ENCODE assay signal across 8 mouse cellular contexts in the genomic region with DNA sequence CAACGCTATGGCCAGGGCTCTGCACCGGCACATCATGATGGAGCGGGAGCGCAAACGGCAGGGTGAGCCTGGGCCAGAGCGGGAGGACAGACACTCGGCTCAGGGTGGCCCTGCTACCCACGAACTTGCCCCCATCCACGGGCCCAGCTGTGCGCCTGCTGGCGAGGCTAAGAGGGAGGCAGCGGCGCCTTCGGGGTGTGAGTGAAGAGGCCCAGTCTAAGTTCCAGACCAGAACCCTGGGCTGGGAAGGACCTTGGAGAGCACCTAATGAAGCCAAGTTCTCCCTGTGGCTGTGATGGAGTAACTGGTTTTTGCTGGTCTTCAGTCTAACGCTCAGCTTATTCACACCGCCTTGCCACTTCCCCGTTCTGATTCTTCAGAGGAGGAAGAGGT. TPM values are rescaled to one million over a fixed set of nuclear protein-coding genes. Genes with fewer than 3 reads are reported as not detected.
DNase-seq lines count a peak whose midpoint lies in the region; ATAC-seq lines count a peak whose summit lies in the region.

No protein-coding gene starts in this region.

- no peak for DNase-seq in lung, postnatal 36 days
- peak; percentile 37 for DNase-seq in embryo, embryonic 11 days
- DNase-seq in intestine, embryonic 14.5 days (ENCODE audit: low spot score): no peak
- no peak for DNase-seq in retina, embryonic 14.5 days (ENCODE audit: low spot score)
- no peak for DNase-seq in gastrocnemius, postnatal 36 days
- DNase-seq in layer of hippocampus, postnatal 10 days (ENCODE audit: low spot score in 2 of 2): no peak

- WGBS in lung, embryonic 15.5 days: 1% methylated on average over 17 of the region's 17 CpGs
- WGBS in intestine, embryonic 14.5 days: 2% methylated on average over 17 of the region's 17 CpGs
- WGBS in midbrain, embryonic 15.5 days: 2% methylated on average over 17 of the region's 17 CpGs

- H3K4me3 ChIP-seq in lung, embryonic 15.5 days: peak overlapping the region; percentile 92
- peak overlapping the region; percentile 85 for H3K4me3 ChIP-seq in intestine, embryonic 14.5 days (ENCODE audit: low read depth, low read length)
- H3K4me3 ChIP-seq in midbrain, embryonic 15.5 days: peak overlapping the region; percentile 89

- H3K4me2 ChIP-seq in lung, embryonic 15.5 days: peak overlapping the region; percentile 87
- peak overlapping the region; percentile 87 for H3K4me2 ChIP-seq in intestine, embryonic 14.5 days (ENCODE audit: low read length)
- H3K4me2 ChIP-seq in midbrain, embryonic 15.5 days: peak overlapping the region; percentile 99

- peak overlapping the region; percentile 94 for H3K9ac ChIP-seq in lung, embryonic 15.5 days
- H3K9ac ChIP-seq in intestine, embryonic 14.5 days (ENCODE audit: low read length): peak overlapping the region; percentile 86
- peak overlapping the region; percentile 89 for H3K9ac ChIP-seq in midbrain, embryonic 15.5 days

- peaks cover 88% of the 10 kb centered on the region for H3K36me3 ChIP-seq in lung, embryonic 15.5 days
- peaks cover 88% of the 10 kb centered on the region for H3K36me3 ChIP-seq in intestine, embryonic 14.5 days (ENCODE audit: control insufficient read depth, insufficient read depth, low read length)
- peaks cover 68% of the 10 kb centered on the region for H3K36me3 ChIP-seq in midbrain, embryonic 15.5 days (replicated peaks)

- peak; percentile 20; the same call in 1 of the 2 replicates for ATAC-seq in lung, embryonic 15.5 days (ENCODE audit: borderline replicate concordance, extremely low read depth, low FRiP score, low TSS enrichment)
- ATAC-seq in intestine, embryonic 14.5 days (replicated peaks; ENCODE audit: low FRiP score, low TSS enrichment, low read depth): no peak; the same call in 1 of the 2 replicates
- ATAC-seq in midbrain, embryonic 15.5 days (replicated peaks): no peak; the same call in 1 of the 2 replicates

- H3K27me3 ChIP-seq in lung, embryonic 15.5 days: no peaks in the 10 kb centered on the region
- no peaks in the 10 kb centered on the region for H3K27me3 ChIP-seq in intestine, embryonic 14.5 days (replicated peaks; ENCODE audit: control insufficient read depth, insufficient read depth, low read length)
- no peaks in the 10 kb centered on the region for H3K27me3 ChIP-seq in midbrain, embryonic 15.5 days (replicated peaks)

- H3K9me3 ChIP-seq in lung, embryonic 15.5 days: no peaks in the 10 kb centered on the region
- no peaks in the 10 kb centered on the region for H3K9me3 ChIP-seq in intestine, embryonic 14.5 days (ENCODE audit: control insufficient read depth, low read length)
- no peaks in the 10 kb centered on the region for H3K9me3 ChIP-seq in midbrain, embryonic 15.5 days

- peaks cover 41% of the 10 kb centered on the region for H3K4me1 ChIP-seq in lung, embryonic 15.5 days
- H3K4me1 ChIP-seq in intestine, embryonic 14.5 days (replicated peaks; ENCODE audit: control insufficient read depth, insufficient read depth, low read length): peaks cover 17% of the 10 kb centered on the region
- peaks cover 37% of the 10 kb centered on the region for H3K4me1 ChIP-seq in midbrain, embryonic 15.5 days

- peak overlapping the region; percentile 91 for H3K27ac ChIP-seq in lung, embryonic 15.5 days
- H3K27ac ChIP-seq in intestine, embryonic 14.5 days (ENCODE audit: low read depth): peak overlapping the region; percentile 84
- peak overlapping the region; percentile 92 for H3K27ac ChIP-seq in midbrain, embryonic 15.5 days

- intact Hi-C loops in gastrocnemius, postnatal 36 days (cut with DNase I): no loop called here

RNA-seq across cellular contexts. Expression of gene Gps2, which starts 0.7 kb away (rescaled TPM):
- polyA plus RNA-seq in lung, embryonic 15.5 days (2015; fragmentation: Nextera tagmentation; extraction: Ambion mirVana): 81.7 and 82.2 TPM in 2 replicates
- 71.2 and 72.3 TPM in 2 replicates for polyA plus RNA-seq in intestine, embryonic 14.5 days (2014; fragmentation: Nextera tagmentation; extraction: Ambion mirVana)
- polyA plus RNA-seq in midbrain, embryonic 15.5 days (2015; fragmentation: Nextera tagmentation; extraction: Ambion mirVana): 77.6 and 86.6 TPM in 2 replicates
- total RNA-seq in gastrocnemius, postnatal 36 days (2021): 10 to 100 TPM; 33.9 to 42.5 TPM
- 10 to 100 TPM; 27.8 to 30.2 TPM for total RNA-seq in layer of hippocampus, postnatal 10 days (2021)

RNA-seq across cellular contexts. Expression of gene Eif5a, which starts 7.4 kb away (rescaled TPM):
- 1,673 and 1,693 TPM in 2 replicates for polyA plus RNA-seq in lung, embryonic 15.5 days (2015; fragmentation: Nextera tagmentation; extraction: Ambion mirVana)
- polyA plus RNA-seq in intestine, embryonic 14.5 days (2014; fragmentation: Nextera tagmentation; extraction: Ambion mirVana): 1,854 and 1,877 TPM in 2 replicates
- 1,022 and 1,040 TPM in 2 replicates for polyA plus RNA-seq in midbrain, embryonic 15.5 days (2015; fragmentation: Nextera tagmentation; extraction: Ambion mirVana)
- total RNA-seq in gastrocnemius, postnatal 36 days (2021): 100 to 1,000 TPM; 402 to 432 TPM
- 100 to 1,000 TPM; 479 to 501 TPM for total RNA-seq in layer of hippocampus, postnatal 10 days (2021)

RNA-seq across cellular contexts. Expression of gene Neurl4, which starts 13.5 kb away (rescaled TPM):
- 7.1 and 8.0 TPM in 2 replicates for polyA plus RNA-seq in lung, embryonic 15.5 days (2015; fragmentation: Nextera tagmentation; extraction: Ambion mirVana)
- 13.3 and 14.5 TPM in 2 replicates for polyA plus RNA-seq in intestine, embryonic 14.5 days (2014; fragmentation: Nextera tagmentation; extraction: Ambion mirVana)
- 23.2 and 24.2 TPM in 2 replicates for polyA plus RNA-seq in midbrain, embryonic 15.5 days (2015; fragmentation: Nextera tagmentation; extraction: Ambion mirVana)
- total RNA-seq in gastrocnemius, postnatal 36 days (2021): 10 to 100 TPM; 22.9 to 23.1 TPM
- 100 to 1,000 TPM; 127 to 146 TPM for total RNA-seq in layer of hippocampus, postnatal 10 days (2021)

RNA-seq across cellular contexts. Expression of gene 2810408A11Rik, which starts 13.6 kb away (rescaled TPM):
- 11.9 and 13.0 TPM in 2 replicates for polyA plus RNA-seq in lung, embryonic 15.5 days (2015; fragmentation: Nextera tagmentation; extraction: Ambion mirVana)
- polyA plus RNA-seq in intestine, embryonic 14.5 days (2014; fragmentation: Nextera tagmentation; extraction: Ambion mirVana): 8.8 and 10.7 TPM in 2 replicates
- 11.1 and 11.8 TPM in 2 replicates for polyA plus RNA-seq in midbrain, embryonic 15.5 days (2015; fragmentation: Nextera tagmentation; extraction: Ambion mirVana)
- total RNA-seq in gastrocnemius, postnatal 36 days (2021): under 1 TPM in 1 of 2 experiments, not detected in 1; 0.59 TPM
- total RNA-seq in layer of hippocampus, postnatal 10 days (2021): 1 to 10 TPM; 2.4 to 2.5 TPM

RNA-seq across cellular contexts. Expression of gene Acap1, which starts 19.0 kb away (rescaled TPM):
- 1.4 and 5.0 TPM in 2 replicates for polyA plus RNA-seq in lung, embryonic 15.5 days (2015; fragmentation: Nextera tagmentation; extraction: Ambion mirVana)
- polyA plus RNA-seq in intestine, embryonic 14.5 days (2014; fragmentation: Nextera tagmentation; extraction: Ambion mirVana): 8.1 and 9.3 TPM in 2 replicates
- polyA plus RNA-seq in midbrain, embryonic 15.5 days (2015; fragmentation: Nextera tagmentation; extraction: Ambion mirVana): 0.46 and 0.52 TPM in 2 replicates
- 1 to 10 TPM in 1 of 2 experiments, under 1 TPM in 1; 0.27 to 1.1 TPM for total RNA-seq in gastrocnemius, postnatal 36 days (2021)
- total RNA-seq in layer of hippocampus, postnatal 10 days (2021): under 1 TPM; 0.16 to 0.21 TPM
